Mouse (Mus musculus): ENCODE data around the gene Coro2a. TPM values are rescaled to one million over a fixed set of nuclear protein-coding genes. Genes with fewer than 3 reads are reported as not detected.

Gene Coro2a
- polyA plus RNA-seq, 1 experiment = 13.2 TPM

DNA sequence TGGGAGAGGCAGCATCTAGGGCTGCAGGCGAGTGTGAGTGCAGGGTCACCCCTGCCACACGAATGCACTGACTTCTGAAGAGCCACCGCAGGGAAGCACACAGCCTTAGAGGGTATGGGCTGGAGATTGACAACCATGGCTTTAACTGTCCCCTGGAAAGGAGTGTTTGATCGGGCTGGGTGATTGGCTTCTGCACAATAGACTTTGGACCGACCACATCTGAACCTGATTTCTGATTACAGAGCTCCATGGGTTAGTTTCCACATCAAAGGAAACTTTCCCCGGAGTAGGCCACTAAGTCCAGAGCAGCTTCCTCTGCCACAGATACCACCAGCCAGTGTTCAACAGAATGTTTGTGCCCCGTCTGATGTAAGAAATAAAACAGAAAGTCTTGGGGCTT is 72.3 kb downstream of the Coro2a start:
- DNase-seq (ENCODE audit: low read depth) = no peak

DNA sequence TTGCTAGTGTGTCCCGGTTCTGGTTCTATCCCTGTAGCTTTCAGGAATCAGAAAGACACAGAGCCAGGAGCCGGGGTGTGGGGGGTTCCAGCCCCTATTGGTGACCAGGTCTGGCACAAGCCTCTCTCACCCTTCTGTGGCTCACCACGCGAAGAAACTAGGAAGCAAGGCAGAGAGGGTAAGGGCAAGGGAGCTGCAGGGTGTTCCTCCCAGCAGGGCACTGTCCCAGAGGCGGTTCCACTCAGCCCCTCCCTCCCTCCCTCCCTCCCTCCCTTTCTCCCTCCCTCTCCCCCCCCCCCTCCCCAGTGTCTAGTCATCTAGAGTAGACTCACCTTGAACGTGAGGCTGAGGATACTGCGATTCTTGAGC is 74.5 kb downstream of the Coro2a start:
- DNase-seq (ENCODE audit: low read depth) = no peak
- TF ChIP-seq CTCF (IDR thresholded peaks at IDR 0.05; ENCODE audit: borderline replicate concordance, extremely low read depth, insufficient read depth, insufficient read length) (no peak), POLR2A (IDR thresholded peaks at IDR 0.05; ENCODE audit: borderline replicate concordance, extremely low read depth, insufficient read depth, insufficient read length, poor library complexity, severe bottlenecking) (no peak)

More for the DNA sequence above, 72.3 kb downstream of the Coro2a start:
- TF ChIP-seq CTCF (IDR thresholded peaks at IDR 0.05; ENCODE audit: borderline replicate concordance, extremely low read depth, insufficient read depth, insufficient read length) (no peak), POLR2A (IDR thresholded peaks at IDR 0.05; ENCODE audit: borderline replicate concordance, extremely low read depth, insufficient read depth, insufficient read length, poor library complexity, severe bottlenecking) (no peak)

DNA sequence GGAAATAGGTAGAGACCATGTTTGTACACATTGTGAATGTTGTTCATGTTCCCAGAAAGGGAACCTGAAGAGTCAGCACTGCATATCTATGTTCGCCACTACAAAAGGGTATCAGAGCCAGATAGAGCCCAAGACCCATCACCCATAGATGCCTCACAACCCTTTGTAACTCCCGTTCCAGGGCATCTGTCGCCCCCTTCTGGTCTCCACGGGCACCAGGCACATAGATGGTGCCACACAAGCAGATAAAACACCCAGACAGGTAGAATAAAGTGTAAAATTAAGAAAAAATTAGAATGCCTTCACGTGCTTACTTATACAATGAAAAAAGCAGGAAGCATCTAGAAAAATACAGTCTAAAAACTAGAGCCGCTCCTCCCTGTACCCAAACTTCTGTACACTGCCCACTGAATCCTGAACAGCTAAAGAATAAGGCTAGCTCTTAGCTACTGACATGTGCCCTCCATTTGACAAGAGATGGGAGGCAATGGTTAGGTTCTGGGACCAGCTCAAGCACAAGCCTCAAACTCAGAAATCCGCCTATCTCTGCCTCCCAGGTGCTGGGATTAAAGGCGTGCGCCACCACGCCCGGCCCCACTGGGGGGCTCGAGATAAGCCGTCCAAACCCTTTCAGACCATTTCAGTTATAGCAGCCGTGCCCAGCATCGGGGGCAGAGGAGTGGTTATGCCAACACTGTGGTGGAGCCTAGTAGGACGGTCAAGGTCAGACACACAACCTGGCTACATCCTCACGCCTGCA is 75.0 kb downstream of the Coro2a start:
- TF ChIP-seq CTCF (IDR thresholded peaks at IDR 0.05; ENCODE audit: borderline replicate concordance, extremely low read depth, insufficient read depth, insufficient read length) = peak; percentile 38; the same call in 1 of the 2 replicates
- no peak for TF ChIP-seq POLR2A (IDR thresholded peaks at IDR 0.05; ENCODE audit: borderline replicate concordance, extremely low read depth, insufficient read depth, insufficient read length, poor library complexity, severe bottlenecking)

DNA sequence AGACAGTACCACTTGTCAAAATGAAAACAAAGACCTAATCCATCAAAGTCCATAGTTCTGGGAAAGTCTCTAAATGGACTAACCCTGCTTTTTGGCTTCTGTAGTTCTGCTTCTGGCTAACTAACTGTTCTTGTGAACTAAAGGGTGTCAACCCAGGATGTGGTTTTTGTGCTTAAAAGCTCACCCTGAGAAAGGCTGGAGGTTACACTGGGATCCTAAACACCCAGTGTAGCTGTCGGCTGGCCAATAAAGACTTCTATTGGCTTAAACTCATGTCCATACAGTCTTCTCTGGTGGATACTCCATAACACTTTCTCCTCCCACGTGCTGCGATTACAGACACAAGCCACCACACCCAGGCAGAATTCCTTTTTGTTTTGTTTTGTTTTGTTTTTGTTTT is 75.8 kb downstream of the Coro2a start:
- TF ChIP-seq CTCF (IDR thresholded peaks at IDR 0.05; ENCODE audit: borderline replicate concordance, extremely low read depth, insufficient read depth, insufficient read length) (no peak), POLR2A (IDR thresholded peaks at IDR 0.05; ENCODE audit: borderline replicate concordance, extremely low read depth, insufficient read depth, insufficient read length, poor library complexity, severe bottlenecking) (no peak)
- no peak for DNase-seq (ENCODE audit: low read depth)

More for the DNA sequence above, 75.0 kb downstream of the Coro2a start:
- no peak for DNase-seq (ENCODE audit: low read depth)

DNA sequence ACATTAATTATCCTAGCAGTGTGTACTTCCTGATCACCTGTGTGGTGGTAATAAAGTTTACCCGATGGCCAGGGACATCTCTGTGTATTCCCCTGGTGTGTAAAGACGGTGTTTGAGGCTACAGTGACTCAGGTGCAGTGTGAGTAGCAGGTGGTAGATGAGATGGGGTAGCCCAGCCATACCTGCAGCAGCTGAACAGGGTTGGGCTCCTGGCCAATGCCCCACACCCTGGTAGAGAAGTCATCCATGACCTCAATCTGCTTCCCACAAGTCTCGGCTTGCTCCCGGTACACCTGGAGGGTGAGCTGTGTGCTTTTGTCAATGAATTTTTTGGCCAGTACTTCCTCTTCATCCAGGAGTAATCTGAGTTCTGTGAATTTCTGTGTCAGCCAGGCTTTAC is 78.7 kb downstream of the Coro2a start:
- TF ChIP-seq POLR2A (IDR thresholded peaks at IDR 0.05; ENCODE audit: borderline replicate concordance, extremely low read depth, insufficient read depth, insufficient read length, poor library complexity, severe bottlenecking) (no peak), CTCF (IDR thresholded peaks at IDR 0.05; ENCODE audit: borderline replicate concordance, extremely low read depth, insufficient read depth, insufficient read length) (no peak)
- no peak for DNase-seq (ENCODE audit: low read depth)

DNA sequence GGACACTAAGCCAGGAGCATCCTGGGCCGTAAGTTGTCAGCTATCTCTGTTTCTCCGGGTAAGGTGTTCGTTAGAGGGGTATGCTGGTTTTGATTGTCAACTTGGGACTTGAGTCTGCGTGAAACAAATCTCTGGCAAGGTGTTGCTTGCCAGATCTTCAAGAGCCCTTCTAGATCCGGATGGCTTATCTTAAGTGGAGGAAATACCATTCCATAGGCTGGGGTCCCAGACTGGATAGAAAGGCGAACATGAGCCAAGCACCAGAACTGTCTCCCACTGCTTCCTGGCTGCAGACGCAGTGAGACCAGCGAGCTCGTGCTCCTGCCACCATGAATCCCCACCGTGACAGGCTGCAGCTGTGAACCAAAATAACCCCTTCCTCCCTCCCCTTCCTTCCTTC is 80.5 kb downstream of the Coro2a start:
- TF ChIP-seq CTCF (IDR thresholded peaks at IDR 0.05; ENCODE audit: borderline replicate concordance, extremely low read depth, insufficient read depth, insufficient read length) = no peak
- TF ChIP-seq POLR2A (IDR thresholded peaks at IDR 0.05; ENCODE audit: borderline replicate concordance, extremely low read depth, insufficient read depth, insufficient read length, poor library complexity, severe bottlenecking) = no peak
- no peak for DNase-seq (ENCODE audit: low read depth)

DNA sequence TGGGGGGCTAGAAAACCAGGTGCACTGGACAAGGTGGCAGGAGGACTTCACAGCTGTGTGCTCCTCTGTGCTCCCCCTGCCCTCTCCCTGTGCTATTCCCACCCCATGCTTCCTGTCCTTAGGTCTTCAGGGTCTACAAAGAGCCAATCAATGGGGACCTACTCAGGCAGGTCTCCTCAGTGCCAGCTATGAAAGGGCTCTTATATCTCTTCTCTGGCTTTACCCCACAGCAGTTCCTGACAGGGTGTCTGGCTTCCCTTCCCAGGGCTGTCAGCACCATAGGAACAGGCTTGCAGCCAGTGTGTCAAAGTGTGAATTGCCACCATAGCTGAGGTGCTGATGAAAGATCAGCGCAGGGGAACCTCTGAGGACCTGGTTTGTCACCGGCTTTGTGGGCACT is 81.5 kb downstream of the Coro2a start:
- DNase-seq (ENCODE audit: low read depth) = no peak

DNA sequence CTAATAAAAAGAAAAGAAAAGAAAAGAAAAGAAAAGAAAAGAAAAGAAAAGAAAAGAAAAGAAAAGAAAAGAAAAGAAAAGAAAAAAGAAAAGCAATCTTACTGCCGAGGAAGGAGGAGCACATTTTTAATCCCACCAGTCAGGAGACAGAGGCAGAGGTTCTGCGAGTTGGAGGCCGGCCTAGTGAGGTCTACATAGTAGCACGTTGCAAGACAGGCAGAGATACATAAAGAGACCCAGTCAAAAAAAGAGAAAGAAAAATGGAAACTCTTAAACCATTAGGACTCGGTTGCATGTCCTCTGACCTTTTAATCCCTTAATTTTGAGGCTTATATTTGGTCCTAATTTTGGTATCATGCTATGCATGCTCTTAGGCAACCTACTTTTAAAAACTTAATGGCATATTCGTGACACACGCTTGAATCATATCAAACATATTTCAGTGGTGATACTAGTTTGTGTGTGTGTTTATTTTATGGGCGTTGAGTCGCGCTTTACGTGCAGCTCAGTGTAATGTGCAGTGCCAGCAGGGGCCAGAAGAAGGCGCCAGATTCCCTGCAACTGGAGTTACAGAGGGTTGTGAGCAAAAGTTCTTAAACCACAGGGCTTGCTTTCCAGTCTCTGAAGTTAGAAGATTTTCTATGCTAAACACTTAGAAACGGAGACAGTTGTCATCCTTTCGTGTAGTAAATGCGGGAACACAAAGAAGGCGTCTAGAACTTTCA is 94.1 kb downstream of the Coro2a start:
- DNase-seq (ENCODE audit: low read depth) = peak; percentile 74
- peak; percentile 73 for TF ChIP-seq CTCF (IDR thresholded peaks at IDR 0.05; ENCODE audit: borderline replicate concordance, extremely low read depth, insufficient read depth, insufficient read length)
- TF ChIP-seq POLR2A (IDR thresholded peaks at IDR 0.05; ENCODE audit: borderline replicate concordance, extremely low read depth, insufficient read depth, insufficient read length, poor library complexity, severe bottlenecking) = no peak

More for the DNA sequence above, 81.5 kb downstream of the Coro2a start:
- no peak for TF ChIP-seq POLR2A (IDR thresholded peaks at IDR 0.05; ENCODE audit: borderline replicate concordance, extremely low read depth, insufficient read depth, insufficient read length, poor library complexity, severe bottlenecking)
- no peak for TF ChIP-seq CTCF (IDR thresholded peaks at IDR 0.05; ENCODE audit: borderline replicate concordance, extremely low read depth, insufficient read depth, insufficient read length)

DNA sequence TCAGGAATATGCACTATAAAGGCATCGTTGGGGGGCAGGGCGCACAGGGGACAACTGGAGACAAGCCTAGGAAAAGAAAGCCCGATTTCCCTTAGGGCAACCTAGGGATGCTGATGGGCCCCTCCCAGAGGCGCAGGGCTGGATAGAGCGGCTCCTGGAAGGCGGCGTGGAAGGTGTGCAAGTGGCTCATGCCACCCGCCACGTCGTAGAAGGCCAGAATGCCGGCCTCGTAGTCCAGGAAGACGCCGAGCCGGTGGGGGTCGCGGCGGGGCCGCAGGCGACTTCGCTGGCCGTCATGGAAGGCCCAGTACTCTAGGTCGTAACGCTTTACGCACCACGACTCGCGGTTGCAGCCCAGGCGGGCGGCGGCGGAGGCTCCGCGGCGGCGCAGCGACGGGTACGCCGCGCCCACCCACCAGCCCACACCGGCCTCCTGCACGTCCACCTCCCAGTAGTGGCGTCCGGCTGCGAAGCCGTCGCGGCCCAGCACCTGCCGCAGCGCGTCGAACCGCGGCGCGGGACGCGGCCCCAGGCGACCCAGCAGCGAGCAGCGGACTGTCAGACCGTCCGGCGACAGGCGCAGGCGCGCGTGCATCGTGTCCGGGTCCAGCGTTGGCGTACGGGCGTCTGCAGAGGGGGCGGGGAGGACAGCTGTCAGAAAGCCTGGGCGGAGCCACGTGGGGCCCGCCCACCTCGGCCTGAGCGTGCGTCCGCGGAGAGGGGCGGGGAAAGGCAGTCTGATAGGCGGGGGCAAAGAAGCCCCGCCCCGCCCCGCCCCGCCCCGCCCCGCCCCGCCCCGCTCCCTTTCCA is 95.0 kb downstream of the Coro2a start:
- DNase-seq (ENCODE audit: low read depth) = peak; percentile 96
- TF ChIP-seq POLR2A (IDR thresholded peaks at IDR 0.05; ENCODE audit: borderline replicate concordance, extremely low read depth, insufficient read depth, insufficient read length, poor library complexity, severe bottlenecking) (peak; percentile 77), CTCF (IDR thresholded peaks at IDR 0.05; ENCODE audit: borderline replicate concordance, extremely low read depth, insufficient read depth, insufficient read length) (no peak)

DNA sequence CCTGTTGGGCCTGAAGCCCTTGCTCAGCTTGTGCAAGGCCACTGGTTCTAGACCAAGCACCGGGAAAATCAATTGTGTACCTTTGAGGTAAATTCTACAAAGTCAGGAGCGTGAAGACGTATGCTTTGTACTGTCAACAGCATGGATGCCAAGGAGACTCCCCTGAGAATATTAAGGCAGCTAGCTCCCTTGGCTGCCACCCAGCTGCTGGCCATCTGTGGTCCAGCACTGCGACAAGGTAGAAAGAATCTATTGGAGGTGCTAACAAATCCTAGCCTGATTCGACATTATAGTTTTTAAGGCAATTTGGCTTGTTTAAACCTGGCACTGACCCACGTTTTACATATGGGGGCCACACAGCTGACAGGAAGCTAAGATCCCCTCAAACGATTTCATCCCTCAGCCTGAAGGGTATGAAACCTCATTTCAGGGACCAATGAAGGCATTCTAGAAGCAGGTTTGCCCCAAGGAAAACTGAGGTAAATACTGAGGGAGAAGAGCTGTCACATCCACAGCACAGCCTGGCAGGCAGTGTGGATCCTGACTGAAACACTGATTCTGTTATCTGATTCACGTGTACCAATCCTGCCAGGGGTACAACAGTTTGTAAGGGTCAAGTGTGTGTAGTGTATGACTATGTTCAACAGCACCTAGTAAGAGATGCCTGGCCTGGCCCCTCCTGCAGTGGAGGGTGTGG is 96.5 kb downstream of the Coro2a start:
- TF ChIP-seq POLR2A (IDR thresholded peaks at IDR 0.05; ENCODE audit: borderline replicate concordance, extremely low read depth, insufficient read depth, insufficient read length, poor library complexity, severe bottlenecking) (no peak), CTCF (IDR thresholded peaks at IDR 0.05; ENCODE audit: borderline replicate concordance, extremely low read depth, insufficient read depth, insufficient read length) (no peak)
- peak; percentile 65 for DNase-seq (ENCODE audit: low read depth)
